Mouse (Mus musculus) lung, postnatal 0 days (tissue): ENCODE results near the gene Gm4922.

Experiments used
- CTCF ChIP-seq: IDR thresholded peaks from 2 replicates; pipeline ENCODE4 v1.5.1; 2016; ENCODE audit warnings: antibody characterized with exemption, mild to moderate bottlenecking
- EP300 ChIP-seq: IDR thresholded peaks from 2 replicates; pipeline ENCODE4 v1.6.1; 2016; ENCODE audit warnings: antibody characterized with exemption, mild to moderate bottlenecking, control low read depth

GRCm38 (mm10) chr10:18743286-18744142 is 43.1 kb downstream of the Gm4922 start, which contains the start of gene Arfgef3:
- TF ChIP-seq CTCF (no peak), EP300 (no peak)
